Mouse (Mus musculus) embryonic fibroblast, embryonic 13.5 days (primary cell): ENCODE data around the gene Blm. TPM values are rescaled to one million over a fixed set of nuclear protein-coding genes. Genes with fewer than 3 reads are reported as not detected.

Experiments used
- H3K27ac ChIP-seq: 2 replicates; pipeline ENCODE4 v1.5.1; 2012; ENCODE audit warnings: low read length, control low read depth, inconsistent platforms; ENCODE audit not compliant: insufficient read depth
- H3K4me1 ChIP-seq: 2 replicates; pipeline ENCODE4 v1.6.1; 2011; ENCODE audit warnings: low read length; ENCODE audit not compliant: control insufficient read depth, insufficient read depth
- H3K4me3 ChIP-seq: 2 replicates; pipeline ENCODE4 v1.5.1; 2011; ENCODE audit warnings: mild to moderate bottlenecking, control low read depth, low read length; ENCODE audit not compliant: insufficient read depth
- CTCF ChIP-seq: IDR thresholded peaks from 2 replicates; pipeline ENCODE4 v1.5.1; 2011; ENCODE audit warnings: mild to moderate bottlenecking, control low read depth, low read length, moderate library complexity, borderline replicate concordance; ENCODE audit not compliant: insufficient read depth
- POLR2A ChIP-seq: IDR thresholded peaks from 2 replicates; pipeline ENCODE4 v1.6.1; 2011; ENCODE audit warnings: low read depth, mild to moderate bottlenecking, control low read depth, low read length, moderate library complexity
- polyA plus RNA-seq: library from polyadenylated mRNA; stranded (reverse); fragments of >200 nt; gene quantifications from 2 replicates; pipeline ENCODE4 v1.2.4, GENCODE M21; 2011; ENCODE audit warnings: low read depth; ENCODE audit not compliant: missing spikeins, insufficient read length

Blm gene
- polyA plus RNA-seq, 1 experiment, result 25.0 TPM

DNA sequence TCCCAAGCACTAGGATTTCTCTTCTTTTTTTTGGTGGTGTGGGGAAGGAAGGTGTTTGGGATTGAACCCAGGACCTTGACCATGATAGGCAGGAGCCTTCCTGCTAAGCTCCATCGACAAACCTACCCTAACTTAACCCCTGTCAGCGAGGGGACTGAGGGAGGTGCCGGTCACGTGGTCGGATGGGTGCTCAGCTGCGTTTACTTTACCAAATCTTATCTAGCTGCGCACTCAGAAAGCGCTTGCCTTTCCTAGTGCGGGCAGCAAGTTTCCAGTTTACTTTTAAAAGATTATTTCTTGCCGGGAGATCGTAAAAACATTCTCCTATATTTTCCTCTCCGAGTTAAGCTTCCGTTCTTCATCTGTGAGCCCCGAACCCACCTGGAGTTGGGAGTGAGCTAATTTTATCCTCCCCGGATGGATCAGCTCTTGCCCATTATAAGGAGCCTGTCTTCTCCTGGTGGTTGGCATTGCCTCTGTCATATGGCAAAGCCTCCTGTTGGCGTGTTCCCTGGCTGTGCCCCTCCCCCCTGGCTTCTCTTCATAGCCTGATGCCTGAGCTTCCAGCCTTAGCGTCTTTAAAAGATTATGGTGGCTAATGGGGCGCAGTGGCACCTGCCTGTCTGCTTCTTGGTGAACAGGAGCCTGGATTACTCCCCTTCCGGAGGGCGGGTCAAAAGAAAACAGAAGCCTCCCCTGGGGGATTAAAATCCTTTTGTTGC lies 112.0 kb downstream of the Blm start:
- peaks cover 6% of the 10 kb centered on the region for H3K4me1 ChIP-seq
- H3K4me3 ChIP-seq, result no peak overlapping the region
- H3K27ac ChIP-seq, result no peak overlapping the region
- TF ChIP-seq POLR2A, result no peak
- TF ChIP-seq CTCF, result no peak

DNA sequence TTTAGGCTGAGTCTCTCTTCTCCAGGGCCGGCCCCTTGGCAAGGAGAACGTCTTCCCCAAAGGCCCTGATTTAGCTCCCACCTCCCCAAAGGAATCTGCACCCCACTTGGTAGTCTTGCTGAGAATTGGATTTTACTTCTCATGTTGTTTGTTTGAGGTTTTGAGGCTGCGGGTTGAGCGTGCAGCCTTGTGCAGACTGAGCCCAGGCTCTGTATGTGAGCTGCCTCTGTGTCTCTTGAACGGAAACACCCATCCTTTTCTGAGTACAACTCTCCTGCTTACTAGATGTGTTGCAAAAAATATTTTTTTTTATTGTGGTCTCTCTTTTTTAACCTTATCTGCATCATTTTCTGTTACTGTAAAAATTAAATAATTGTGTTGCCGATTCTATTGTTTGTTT lies 113.3 kb downstream of the Blm start:
- peaks cover 6% of the 10 kb centered on the region for H3K4me1 ChIP-seq
- no peak for TF ChIP-seq CTCF
- no peak overlapping the region for H3K4me3 ChIP-seq
- no peak overlapping the region for H3K27ac ChIP-seq

GRCm38 (mm10) chr7:80420586-80420985 lies 114.3 kb downstream of the Blm start:
- Histone ChIP-seq H3K4me1 (peaks cover 6% of the 10 kb centered on the region), H3K4me3 (no peak overlapping the region), H3K27ac (no peak overlapping the region)
- no peak for TF ChIP-seq CTCF
- no peak for TF ChIP-seq POLR2A

DNA sequence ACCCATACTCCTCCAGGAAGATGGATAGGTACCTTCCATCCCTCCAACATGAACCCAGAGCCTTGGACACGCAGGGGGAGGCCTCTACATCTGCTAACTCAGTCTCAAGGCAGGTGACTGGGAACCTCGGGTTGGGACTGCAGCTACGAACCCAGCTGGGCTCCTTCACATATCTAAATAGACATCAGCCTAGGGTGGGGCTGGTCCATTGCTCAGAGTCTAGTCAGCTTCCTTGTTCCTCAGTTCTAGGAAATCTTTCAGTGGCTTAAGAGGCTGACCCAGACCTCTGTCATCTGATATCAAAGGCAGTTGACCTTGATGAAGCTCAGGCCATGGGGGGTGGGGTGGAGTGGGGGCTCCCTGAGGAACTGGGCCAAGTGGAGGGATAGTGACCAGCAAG lies 115.6 kb downstream of the Blm start:
- TF ChIP-seq CTCF (no peak), POLR2A (no peak)
- peaks cover 6% of the 10 kb centered on the region for H3K4me1 ChIP-seq
- H3K4me3 ChIP-seq, result no peak overlapping the region
- H3K27ac ChIP-seq, result no peak overlapping the region

- no peak overlapping the region for H3K27ac ChIP-seq
- H3K4me1 ChIP-seq, result peaks cover 6% of the 10 kb centered on the region
- TF ChIP-seq CTCF (no peak), POLR2A (no peak)
- H3K4me3 ChIP-seq, result no peak overlapping the region
Measured at GRCm38 (mm10) chr7:80418036-80418435, 116.9 kb downstream of the Blm start.

DNA sequence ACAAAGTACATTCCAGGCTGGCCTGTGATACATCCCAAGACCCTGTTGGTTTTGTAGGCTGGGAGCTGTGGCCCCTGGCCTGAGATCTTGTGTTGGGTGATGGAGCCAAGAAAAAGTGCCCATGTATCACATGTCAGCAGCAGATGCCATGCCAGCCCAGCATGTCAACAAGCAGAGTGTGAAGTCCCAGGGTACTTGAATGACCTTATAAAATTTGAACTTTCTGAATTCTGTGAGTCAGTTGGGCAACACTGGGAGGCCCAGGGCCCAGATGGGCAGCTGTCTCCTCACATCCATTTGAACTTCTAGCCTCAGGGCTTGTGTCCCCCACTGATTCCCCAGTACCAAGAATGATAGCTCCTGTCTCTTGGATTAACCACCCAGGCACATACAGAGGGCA lies 117.3 kb downstream of the Blm start:
- Histone ChIP-seq H3K4me1 (peaks cover 6% of the 10 kb centered on the region), H3K4me3 (no peak overlapping the region), H3K27ac (no peak overlapping the region)
- TF ChIP-seq CTCF, result no peak
- TF ChIP-seq POLR2A, result no peak

- no peak overlapping the region for H3K4me3 ChIP-seq
Measured at GRCm38 (mm10) chr7:80416969-80417368, 118.0 kb downstream of the Blm start.

DNA sequence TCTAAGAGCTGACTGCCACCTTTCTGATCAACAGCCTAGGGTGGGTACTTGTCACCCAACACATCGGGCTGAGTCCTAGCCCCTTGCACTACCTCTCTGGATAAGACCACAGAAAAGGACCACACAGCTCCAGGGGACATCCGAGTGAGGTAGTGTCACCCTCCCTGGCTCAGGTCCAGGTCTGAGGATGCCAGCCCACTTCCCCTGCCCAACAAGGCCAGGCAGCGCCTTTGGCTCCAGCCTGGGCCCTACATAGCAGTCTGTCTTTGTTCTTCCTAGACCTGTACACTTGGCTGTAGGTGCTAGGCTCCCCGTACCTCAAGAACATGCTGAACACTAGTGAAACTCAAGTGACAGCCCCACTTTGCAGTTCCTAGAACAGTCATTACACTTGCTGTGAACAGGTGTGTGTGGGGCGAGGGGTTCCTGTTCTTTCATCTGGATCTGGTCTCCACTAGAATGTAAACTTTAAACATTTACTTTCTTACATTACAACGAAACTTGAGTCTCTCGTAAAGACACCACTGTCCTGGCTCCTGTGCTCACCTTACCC lies 120.5 kb downstream of the Blm start:
- Histone ChIP-seq H3K4me3 (no peak overlapping the region), H3K27ac (no peak overlapping the region), H3K4me1 (peaks cover 3% of the 10 kb centered on the region; the same call in 1 of the 2 replicates)
- TF ChIP-seq POLR2A (no peak), CTCF (no peak)

More at GRCm38 (mm10) chr7:80416969-80417368, 118.0 kb downstream of the Blm start:
- Histone ChIP-seq H3K4me1 (peaks cover 6% of the 10 kb centered on the region), H3K27ac (no peak overlapping the region)
- TF ChIP-seq POLR2A (no peak), CTCF (no peak)

- no peak for TF ChIP-seq POLR2A
- TF ChIP-seq CTCF, result no peak
- no peak overlapping the region for H3K27ac ChIP-seq
- H3K4me3 ChIP-seq, result no peak overlapping the region
- no peaks in the 10 kb centered on the region; the same call in 1 of the 2 replicates for H3K4me1 ChIP-seq
Measured at GRCm38 (mm10) chr7:80413512-80414302, 121.2 kb downstream of the Blm start.

GRCm38 (mm10) chr7:80412781-80413180 lies 122.1 kb downstream of the Blm start:
- Histone ChIP-seq H3K4me1 (no peaks in the 10 kb centered on the region), H3K4me3 (no peak overlapping the region), H3K27ac (no peak overlapping the region)
- TF ChIP-seq CTCF (no peak), POLR2A (no peak)
